ENCODE assay signal across 16 mouse cellular contexts in the genomic region with DNA sequence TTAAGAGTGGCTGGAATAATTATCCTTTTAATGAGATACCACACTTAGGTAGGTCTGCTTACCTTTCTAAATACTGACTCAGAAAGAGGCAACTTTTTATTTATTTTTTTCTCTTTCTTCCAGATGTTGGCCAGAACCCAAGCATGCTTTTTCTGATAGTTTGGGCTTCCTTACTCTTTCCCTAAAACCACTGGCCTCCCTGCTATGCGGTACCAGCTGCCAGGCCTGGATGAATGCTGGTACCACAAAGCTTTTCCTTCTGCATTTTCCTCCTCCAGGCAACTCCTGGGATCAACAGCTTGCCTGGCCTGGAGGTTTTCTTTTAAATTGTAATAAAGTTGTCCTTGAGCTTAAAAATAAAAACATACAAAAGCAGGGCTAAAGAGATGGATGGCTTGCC.
"Had no signal": no experiment of that assay in that cellular context is flagged by ENCODE, and none has a peak within 500 bp of the region (broad histone marks: within the 10 kb centered on the region; RNA-seq: fewer than 3 reads in every experiment).

No protein-coding gene starts in this region.

- H3K9me3 ChIP-seq: neural tube, embryonic 13.5 days; neural tube, embryonic 15.5 days; stomach, embryonic 15.5 days had no signal

- H3K36me3 ChIP-seq: neural tube, embryonic 15.5 days had no signal

- H3K4me3 ChIP-seq: neural tube, embryonic 13.5 days; neural tube, embryonic 15.5 days; stomach, embryonic 15.5 days had no signal

- H3K9ac ChIP-seq: neural tube, embryonic 13.5 days; neural tube, embryonic 15.5 days; stomach, embryonic 15.5 days had no signal

- DNase-seq: retina, postnatal 1 day; right cerebral cortex, adult 18-20 months; right cerebral cortex, postnatal 14 days; right cerebral cortex, postnatal 25 days; right cerebral cortex, postnatal 4 days; spleen, adult 18-20 months; thymus, adult 18-20 months; thymus, adult 2 months; thymus, postnatal 14 days; thymus, postnatal 25 days; thymus, postnatal 36 days; thymus, postnatal 4 days had no signal

- H3K27me3 ChIP-seq: neural tube, embryonic 13.5 days; neural tube, embryonic 15.5 days; stomach, embryonic 15.5 days had no signal

- H3K27ac ChIP-seq: neural tube, embryonic 13.5 days; neural tube, embryonic 15.5 days; stomach, embryonic 15.5 days; stomach, postnatal 0 days had no signal

- H3K4me1 ChIP-seq: stomach, embryonic 15.5 days had no signal

- H3K4me2 ChIP-seq: neural tube, embryonic 13.5 days; neural tube, embryonic 15.5 days; stomach, embryonic 15.5 days had no signal
